In genomic region chr6:146845961-146846750, GRCm38 (mm10) we compare ENCODE assay signal across 10 mouse cellular contexts. TPM values are rescaled to one million over a fixed set of nuclear protein-coding genes. Genes with fewer than 3 reads are reported as not detected.
A peak's percentile ranks its signal among the peaks of the same experiment; 100 is the strongest.
DNase-seq lines count a peak whose midpoint lies in the region; ATAC-seq and TF ChIP-seq lines count a peak whose summit lies in the region.
"Had no signal": no experiment of that assay in that cellular context is flagged by ENCODE, and none has a peak within 500 bp of the region (broad histone marks: within the 10 kb centered on the region; RNA-seq: fewer than 3 reads in every experiment).

No protein-coding gene starts in this region.

- no peak overlapping the region for H3K9ac ChIP-seq in midbrain, embryonic 16.5 days (ENCODE audit: low read depth, low read length)

- peak overlapping the region; percentile 47; the same call in 1 of the 2 replicates for H3K27ac ChIP-seq in heart, embryonic 10.5 days
- H3K27ac ChIP-seq in midbrain, embryonic 16.5 days (ENCODE audit: low read length): no peak overlapping the region

- no peaks in the 10 kb centered on the region for H3K9me3 ChIP-seq in heart, embryonic 10.5 days
- H3K9me3 ChIP-seq in midbrain, embryonic 16.5 days (replicated peaks; ENCODE audit: control insufficient read depth, low read length, poor library complexity, severe bottlenecking): no peaks in the 10 kb centered on the region

- no peak for TF ChIP-seq POLR2A in lung, adult 2 months (IDR thresholded peaks at IDR 0.05; ENCODE audit: borderline replicate concordance, extremely low read depth, low read depth, low read length)

- DNase-seq in B cell, adult 2 months: peak; percentile 3 to 23
- peak; percentile 72 for DNase-seq in adipocyte (ENCODE audit: low spot score)
- no peak for DNase-seq in heart, embryonic 10.5 days (ENCODE audit: low spot score)
- peak; percentile 14 for DNase-seq in lung, adult 2 months
- DNase-seq in thymus, adult 18-20 months: no peak
- no peak for DNase-seq in layer of hippocampus, adult 9-11 months
- no peak for DNase-seq in embryo, embryonic 11 days
- DNase-seq: thymus, postnatal 36 days had no signal

- ATAC-seq in midbrain, embryonic 16.5 days: no peak

- H3K36me3 ChIP-seq in heart, embryonic 10.5 days: no peaks in the 10 kb centered on the region
- no peaks in the 10 kb centered on the region for H3K36me3 ChIP-seq in midbrain, embryonic 16.5 days (ENCODE audit: control insufficient read depth, insufficient read depth, low read length)

- H3K4me2 ChIP-seq in midbrain, embryonic 16.5 days (ENCODE audit: low read length): no peak overlapping the region

- TF ChIP-seq CTCF in lung, adult 2 months (IDR thresholded peaks at IDR 0.05; ENCODE audit: insufficient read depth, low read length): no peak

- peaks cover 49% of the 10 kb centered on the region for H3K4me1 ChIP-seq in heart, embryonic 10.5 days
- H3K4me1 ChIP-seq in lung, adult 2 months (ENCODE audit: control insufficient read depth, insufficient read depth, low read length): no peaks in the 10 kb centered on the region
- no peaks in the 10 kb centered on the region for H3K4me1 ChIP-seq in midbrain, embryonic 16.5 days (ENCODE audit: control insufficient read depth, insufficient read depth, low read length)

- no peak overlapping the region for H3K4me3 ChIP-seq in heart, embryonic 10.5 days
- no peak overlapping the region for H3K4me3 ChIP-seq in lung, adult 2 months (replicated peaks; ENCODE audit: extremely low read depth, low read depth, low read length)
- no peak overlapping the region for H3K4me3 ChIP-seq in midbrain, embryonic 16.5 days (ENCODE audit: low read depth, low read length)

- 63% methylated on average over 15 of the region's 15 CpGs for WGBS in heart, embryonic 10.5 days
- WGBS in lung, adult 2 months: 45% methylated on average over 15 of the region's 15 CpGs
- WGBS in midbrain, embryonic 16.5 days: 81% methylated on average over 15 of the region's 15 CpGs

- no peaks in the 10 kb centered on the region for H3K27me3 ChIP-seq in heart, embryonic 10.5 days (ENCODE audit: insufficient read depth, poor library complexity, severe bottlenecking)
- no peaks in the 10 kb centered on the region for H3K27me3 ChIP-seq in midbrain, embryonic 16.5 days (ENCODE audit: control insufficient read depth, insufficient read depth, low read depth, low read length)

RNA-seq across cellular contexts. Expression of gene Smco2, which starts 3.7 kb away (rescaled TPM):
- not detected in 2 replicates for polyA plus RNA-seq in heart, embryonic 10.5 days (2016; fragmentation: Nextera tagmentation; extraction: Ambion mirVana)
- polyA plus RNA-seq in lung, adult 2 months (2012; rRNA removed): 0.12 TPM in 1 of 2 replicates, not detected in the other
- polyA plus RNA-seq in midbrain, embryonic 16.5 days (2015; fragmentation: Nextera tagmentation; extraction: Ambion mirVana): not detected in 2 replicates
- polyA plus RNA-seq: neural tube, embryonic 11.5 days had no signal

RNA-seq across cellular contexts. Expression of gene Ppfibp1, which starts 42.1 kb away (rescaled TPM):
- 67.3 and 88.3 TPM in 2 replicates for polyA plus RNA-seq in heart, embryonic 10.5 days (2016; fragmentation: Nextera tagmentation; extraction: Ambion mirVana)
- 26.1 and 35.1 TPM in 2 replicates for polyA plus RNA-seq in lung, adult 2 months (2012; rRNA removed)
- polyA plus RNA-seq in midbrain, embryonic 16.5 days (2015; fragmentation: Nextera tagmentation; extraction: Ambion mirVana): 19.6 and 22.1 TPM in 2 replicates

RNA-seq across cellular contexts. Expression of gene Arntl2, which starts 50.3 kb away (rescaled TPM):
- 2.7 and 3.6 TPM in 2 replicates for polyA plus RNA-seq in heart, embryonic 10.5 days (2016; fragmentation: Nextera tagmentation; extraction: Ambion mirVana)
- 1.8 and 3.1 TPM in 2 replicates for polyA plus RNA-seq in lung, adult 2 months (2012; rRNA removed)
- 2.9 and 4.2 TPM in 2 replicates for polyA plus RNA-seq in midbrain, embryonic 16.5 days (2015; fragmentation: Nextera tagmentation; extraction: Ambion mirVana)

Comparison
In these comparisons a context has a peak if more than half of its experiments do, and no peak if none do; other contexts are left out.
1. DNase-seq: peak in B cell, adult 2 months (2 of 2), adipocyte (single experiment) and lung, adult 2 months (single experiment); none in heart, embryonic 10.5 days (single experiment), thymus, adult 18-20 months (0 of 2), layer of hippocampus, adult 9-11 months (single experiment) and embryo, embryonic 11 days (single experiment).